Mouse (Mus musculus) ES-E14 (cell line): ENCODE data around the gene Sfxn5.

Experiments
- CHD2 ChIP-seq: IDR thresholded peaks from 2 replicates; pipeline ENCODE4 v1.6.1; 2014; ENCODE audit warnings: mild to moderate bottlenecking, low read depth, low read length, inconsistent platforms
- HCFC1 ChIP-seq: IDR thresholded peaks from 2 replicates; pipeline ENCODE4 v1.6.1; 2012; ENCODE audit warnings: low read length, inconsistent platforms, borderline replicate concordance; ENCODE audit not compliant: insufficient read depth
- MAFK ChIP-seq: IDR thresholded peaks from 2 replicates; pipeline ENCODE4 v1.6.1; 2014; ENCODE audit warnings: mild to moderate bottlenecking, low read depth, low read length, inconsistent platforms; ENCODE audit not compliant: insufficient read depth
- ZC3H11A ChIP-seq: IDR thresholded peaks from 2 replicates; pipeline ENCODE4 v1.6.1; 2012; ENCODE audit warnings: low read depth, mild to moderate bottlenecking, inconsistent platforms, low read length, borderline replicate concordance
- ZNF384 ChIP-seq: IDR thresholded peaks from 2 replicates; pipeline ENCODE4 v1.6.1; 2012; ENCODE audit warnings: low read depth, low read length, inconsistent platforms

DNA sequence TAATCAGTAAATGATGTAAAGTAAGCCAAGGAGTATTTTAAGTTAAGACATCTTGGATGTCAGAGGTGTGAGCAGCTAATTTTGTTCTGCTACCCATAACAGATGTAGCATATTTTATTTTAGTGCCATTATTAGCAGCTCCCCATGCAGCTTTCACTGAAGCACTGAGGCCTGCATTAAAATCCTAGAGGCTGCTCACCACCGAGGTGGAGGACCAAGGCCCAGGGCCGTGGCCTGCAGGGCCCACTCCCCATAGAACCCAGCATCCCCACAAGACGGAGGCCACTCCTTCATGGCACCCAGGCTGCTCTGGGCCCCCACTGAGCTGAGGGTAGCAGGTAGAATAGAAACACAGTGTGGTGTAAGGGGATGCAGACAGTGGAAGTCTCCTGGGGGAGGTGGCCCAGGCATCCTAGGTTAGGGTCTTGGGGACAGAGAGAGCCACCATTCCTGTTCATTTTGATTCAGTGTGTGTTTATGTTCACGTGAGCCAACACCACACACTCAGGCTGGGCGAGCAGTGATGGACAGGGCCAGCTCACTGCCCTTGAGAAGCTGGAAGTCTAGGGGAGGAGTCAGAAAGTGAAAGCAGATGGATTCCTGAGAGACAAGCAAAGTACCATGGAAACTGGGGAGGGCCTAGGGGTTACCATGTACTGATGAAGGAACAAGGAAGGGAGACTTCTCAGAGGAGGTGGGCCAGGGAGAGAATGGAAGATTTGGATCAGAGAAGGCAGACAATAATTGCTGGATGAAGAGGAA lies 114.4 kb downstream of the Sfxn5 start:
- no peak for TF ChIP-seq MAFK
- TF ChIP-seq CHD2: no peak
- TF ChIP-seq ZC3H11A: no peak
- no peak for TF ChIP-seq ZNF384
- no peak for TF ChIP-seq HCFC1
